Mouse (Mus musculus) midbrain, embryonic 14.5 days (tissue): Measurements from ENCODE around the gene Ddx3y. TPM values are rescaled to one million over a fixed set of nuclear protein-coding genes. Genes with fewer than 3 reads are reported as not detected.

Experiments used
- polyA plus RNA-seq: library from polyadenylated mRNA; unstranded; fragments of >200 nt; fragmentation: Nextera tagmentation; extraction: Ambion mirVana; gene quantifications from 2 replicates; pipeline ENCODE4 v1.2.1, GENCODE M21; 2014

Gene Ddx3y
- polyA plus RNA-seq, 1 experiment from 2014 or later: 27.5 TPM

Other genes with a start within 250 kb of the Ddx3y start
- gene Uty, start 40.9 kb downstream of the Ddx3y start, polyA plus RNA-seq: 20.4 TPM in 1 of 2 replicates, not detected in the other
- gene Usp9y, start 173.2 kb upstream of the Ddx3y start, polyA plus RNA-seq: not detected in 2 replicates